Mouse (Mus musculus) hindbrain, postnatal 0 days (tissue): ENCODE results near the gene C1qtnf12. TPM values are rescaled to one million over a fixed set of nuclear protein-coding genes. Genes with fewer than 3 reads are reported as not detected.

ENCODE experiments used
- ATAC-seq: fragments of 200-750 bp; cut with Nextera tagmentation; 2 replicates; pipeline ENCODE4 v1.8.0; 2017; ENCODE audit warnings: mild to moderate bottlenecking, moderate TSS enrichment, moderate library complexity
- DNase-seq: peaks from one replicate; pipeline ENCODE4 v3.0.0-alpha.2; 2015; ENCODE audit warnings: low spot score
- H3K27ac ChIP-seq: fragments of 300-500 bp; sonication (generic); 2 replicates; pipeline ENCODE4 v1.5.1; 2014; ENCODE audit warnings: mild to moderate bottlenecking
- H3K27me3 ChIP-seq: fragments of 300-500 bp; sonication (generic); 2 replicates; pipeline ENCODE4 v1.6.1; 2014; ENCODE audit warnings: low read length, mixed read lengths; ENCODE audit not compliant: insufficient read depth
- H3K36me3 ChIP-seq: fragments of 300-500 bp; sonication (generic); 2 replicates; pipeline ENCODE4 v1.6.1; 2014; ENCODE audit warnings: low read length, mixed read lengths; ENCODE audit not compliant: insufficient read depth
- H3K4me1 ChIP-seq: fragments of 300-500 bp; sonication (generic); 2 replicates; pipeline ENCODE4 v1.6.1; 2014; ENCODE audit warnings: antibody characterized with exemption, low read length, mixed read lengths; ENCODE audit not compliant: insufficient read depth
- H3K4me2 ChIP-seq: fragments of 300-500 bp; sonication (generic); 2 replicates; pipeline ENCODE4 v1.6.1; 2014; ENCODE audit warnings: low read depth, mild to moderate bottlenecking, low read length, moderate library complexity, mixed read lengths
- H3K4me3 ChIP-seq: fragments of 300-500 bp; sonication (generic); 2 replicates; pipeline ENCODE4 v1.5.1; 2014; ENCODE audit warnings: low read length
- H3K9ac ChIP-seq: fragments of 300-500 bp; sonication (generic); replicated peaks from 2 replicates; pipeline ENCODE4 v1.6.1; 2014; ENCODE audit warnings: mild to moderate bottlenecking, low read length, moderate library complexity, mixed read lengths
- H3K9me3 ChIP-seq: fragments of 300-500 bp; sonication (generic); 2 replicates; pipeline ENCODE4 v1.6.1; 2016; ENCODE audit warnings: low read length, mixed read lengths
- CTCF ChIP-seq: IDR thresholded peaks from 2 replicates; pipeline ENCODE4 v1.5.1; 2016; ENCODE audit warnings: antibody characterized with exemption, control low read depth, low read depth
- WGBS: fragments of 180-500 bp; shearing (Covaris S2); extraction: QIAGEN DNeasy Blood & Tissue Kit; methylation state at CpG from one replicate; pipeline ENCODE4 v1.1.7; 2014; 5-methylcytosine and 5-hydroxymethylcytosine counted together
- polyA plus RNA-seq: library from polyadenylated mRNA; unstranded; fragments of >200 nt; fragmentation: Nextera tagmentation; extraction: Ambion mirVana; gene quantifications from 2 replicates; pipeline ENCODE4 v1.2.1, GENCODE M21; 2015
- total RNA-seq: library from RNA; depleted of rRNA; stranded (reverse); fragments of >200 nt; gene quantifications from 2 replicates; pipeline ENCODE4 v1.2.3, GENCODE M21; 2014; rRNA removed

C1qtnf12 gene
- total and polyA plus RNA-seq, 2 experiments from 2014 or later, result 22.8 to 35.2 TPM

DNA sequence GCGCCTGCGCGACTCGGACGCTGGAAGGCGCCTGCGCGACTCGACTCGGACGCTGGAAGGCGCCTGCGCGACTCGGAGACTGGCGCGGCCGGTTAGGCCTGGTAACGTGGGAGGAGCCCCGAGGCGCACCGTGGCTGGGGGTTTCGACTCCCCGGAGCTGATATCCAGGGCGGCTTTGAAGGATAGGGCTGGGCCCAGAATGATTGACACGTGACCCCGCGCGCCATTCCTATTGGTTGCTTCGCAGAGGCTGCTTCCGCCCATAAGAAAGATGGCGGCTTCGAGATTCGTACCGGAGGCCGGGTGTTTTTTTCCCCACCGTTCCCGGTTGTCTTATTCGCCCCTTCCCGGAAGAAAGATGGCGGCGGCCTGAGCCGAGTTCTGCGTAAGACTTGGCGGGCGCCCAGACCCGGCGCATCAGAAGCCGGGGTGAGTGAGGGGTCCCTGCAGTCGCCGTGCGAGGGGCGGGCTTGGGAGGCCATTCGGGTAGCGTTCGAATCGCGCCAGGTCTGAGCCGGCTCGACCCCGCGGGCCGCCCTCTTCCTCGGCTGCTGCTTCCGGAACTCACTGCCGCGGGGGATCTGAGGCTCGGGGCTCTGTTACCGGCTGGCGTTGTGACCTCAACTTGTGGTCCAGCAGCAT lies 30.9 kb downstream of the C1qtnf12 start:
- H3K9ac ChIP-seq, result peak overlapping the region; percentile 67
- peak overlapping the region; percentile 82 for H3K4me3 ChIP-seq
- no peaks in the 10 kb centered on the region for H3K9me3 ChIP-seq
- H3K36me3 ChIP-seq, result peaks cover 18% of the 10 kb centered on the region
- ATAC-seq, result peak; percentile 88
- peak overlapping the region; percentile 69 for H3K4me2 ChIP-seq
- no peaks in the 10 kb centered on the region for H3K27me3 ChIP-seq
- peak overlapping the region; percentile 95 for H3K27ac ChIP-seq
- TF ChIP-seq CTCF, result peak; percentile 29; the same call in 1 of the 2 replicates
- peak; percentile 98 for DNase-seq
- 0% methylated on average over 70 of the region's 70 CpGs for WGBS
- H3K4me1 ChIP-seq, result peaks cover 9% of the 10 kb centered on the region

DNA sequence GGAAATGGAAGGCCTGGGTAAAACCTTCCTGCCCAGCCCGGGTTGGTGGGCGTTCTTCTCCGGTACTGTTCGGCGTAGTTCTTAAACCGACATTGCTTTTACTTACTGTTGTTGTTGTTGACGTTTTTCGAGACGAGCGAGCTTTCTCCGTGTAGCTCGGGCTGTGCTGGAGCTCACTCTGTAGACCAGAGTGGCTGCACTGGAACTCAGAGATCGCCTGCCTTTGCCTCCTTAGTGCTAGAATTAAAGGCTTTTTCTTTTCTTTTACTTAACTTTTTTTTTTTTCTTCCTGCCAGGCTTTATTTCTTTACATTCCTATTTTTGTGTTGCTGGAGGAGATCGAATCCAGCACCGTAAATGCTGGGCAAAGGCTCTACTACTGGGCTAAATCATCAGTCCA lies 31.5 kb downstream of the C1qtnf12 start:
- no peak for ATAC-seq
- peak overlapping the region; percentile 67 for H3K9ac ChIP-seq
- no peaks in the 10 kb centered on the region for H3K27me3 ChIP-seq
- peak overlapping the region; percentile 95 for H3K27ac ChIP-seq
- H3K9me3 ChIP-seq, result no peaks in the 10 kb centered on the region
- H3K36me3 ChIP-seq, result peaks cover 19% of the 10 kb centered on the region
- WGBS, result 5% methylated on average over 15 of the region's 15 CpGs
- TF ChIP-seq CTCF, result no peak
- peak overlapping the region; percentile 82 for H3K4me3 ChIP-seq
- peak overlapping the region; percentile 69 for H3K4me2 ChIP-seq
- H3K4me1 ChIP-seq, result peaks cover 9% of the 10 kb centered on the region
- no peak for DNase-seq

DNA sequence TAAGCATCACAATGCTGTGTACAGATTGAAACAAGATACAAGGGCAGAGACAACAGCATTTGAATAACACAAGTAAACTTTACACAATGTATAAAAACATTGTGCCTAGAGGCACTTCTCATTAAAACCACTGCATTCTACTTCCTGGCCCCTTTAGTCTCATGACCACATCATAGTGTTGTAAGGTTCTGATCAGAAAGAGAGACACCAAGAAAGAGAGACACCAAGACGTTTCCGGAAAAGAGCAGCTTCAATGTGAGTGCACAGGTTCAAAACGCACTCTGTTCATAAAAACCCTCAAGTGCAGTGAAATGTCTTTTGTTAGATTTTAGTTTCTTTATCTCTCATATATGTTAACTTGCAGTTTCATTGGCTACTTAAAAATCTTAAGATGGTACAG lies 42.0 kb downstream of the C1qtnf12 start:
- H3K4me1 ChIP-seq, result no peaks in the 10 kb centered on the region
- ATAC-seq, result no peak
- no peak overlapping the region for H3K4me2 ChIP-seq
- H3K36me3 ChIP-seq, result peaks cover 73% of the 10 kb centered on the region
- H3K27me3 ChIP-seq, result no peaks in the 10 kb centered on the region
- no peak overlapping the region for H3K9ac ChIP-seq
- H3K9me3 ChIP-seq, result no peaks in the 10 kb centered on the region
- no peak overlapping the region for H3K27ac ChIP-seq
- H3K4me3 ChIP-seq, result no peak overlapping the region
- 97% methylated on average over 3 of the region's 3 CpGs for WGBS
- no peak for TF ChIP-seq CTCF
- DNase-seq, result no peak

DNA sequence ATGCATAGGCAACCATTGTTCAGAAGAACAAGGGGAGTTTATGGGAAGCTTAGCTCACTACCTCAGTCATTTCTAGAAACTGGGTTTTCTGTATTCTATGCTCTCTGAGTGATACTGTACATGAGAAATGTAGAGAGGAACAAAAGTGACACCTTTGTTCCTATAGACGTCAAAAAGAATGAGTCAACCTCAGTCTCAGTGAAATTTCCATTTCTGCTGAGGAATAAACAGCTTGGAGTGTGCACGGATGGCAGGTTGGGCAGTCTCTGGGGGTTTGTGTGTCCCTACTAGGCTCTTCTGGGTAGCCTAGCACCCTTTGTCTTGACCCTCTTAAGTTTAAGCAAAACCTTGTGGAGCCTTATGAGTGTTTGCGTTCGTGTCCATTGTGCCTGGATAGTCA lies 46.3 kb downstream of the C1qtnf12 start:
- no peaks in the 10 kb centered on the region for H3K9me3 ChIP-seq
- no peak overlapping the region for H3K4me3 ChIP-seq
- DNase-seq (no peak), ATAC-seq (no peak)
- no peak overlapping the region for H3K9ac ChIP-seq
- WGBS, result 98% methylated on average over 4 of the region's 4 CpGs
- no peaks in the 10 kb centered on the region for H3K4me1 ChIP-seq
- no peak overlapping the region for H3K4me2 ChIP-seq
- peaks cover 70% of the 10 kb centered on the region for H3K36me3 ChIP-seq
- H3K27me3 ChIP-seq, result no peaks in the 10 kb centered on the region
- H3K27ac ChIP-seq, result no peak overlapping the region
- no peak for TF ChIP-seq CTCF

DNA sequence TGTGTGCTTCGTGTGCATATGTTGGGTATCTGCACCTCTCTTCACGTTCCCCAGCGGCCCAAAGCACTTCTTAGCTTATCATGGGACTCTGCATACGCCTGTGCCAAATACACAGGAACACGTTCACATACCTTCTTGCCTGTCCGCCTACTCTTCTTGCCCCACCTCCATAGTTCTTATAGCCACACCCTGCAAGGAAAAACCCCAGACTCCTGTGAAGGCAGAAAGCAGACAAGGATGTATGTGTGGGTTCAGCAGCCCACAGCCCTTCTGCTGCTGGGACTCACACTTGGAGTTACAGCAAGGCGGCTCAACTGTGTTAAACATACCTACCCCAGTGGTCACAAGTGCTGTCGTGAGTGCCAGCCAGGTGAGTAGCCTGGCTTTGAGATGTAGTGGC lies 51.5 kb downstream of the C1qtnf12 start, which contains the start of gene Tnfrsf4:
Gene Tnfrsf4, plus strand, starts transcription at position 207 of the 400 bp plus-strand sequence.
- WGBS, result 89% methylated on average over 8 of the region's 8 CpGs
- no peak for TF ChIP-seq CTCF
- peaks cover 38% of the 10 kb centered on the region for H3K36me3 ChIP-seq

DNA sequence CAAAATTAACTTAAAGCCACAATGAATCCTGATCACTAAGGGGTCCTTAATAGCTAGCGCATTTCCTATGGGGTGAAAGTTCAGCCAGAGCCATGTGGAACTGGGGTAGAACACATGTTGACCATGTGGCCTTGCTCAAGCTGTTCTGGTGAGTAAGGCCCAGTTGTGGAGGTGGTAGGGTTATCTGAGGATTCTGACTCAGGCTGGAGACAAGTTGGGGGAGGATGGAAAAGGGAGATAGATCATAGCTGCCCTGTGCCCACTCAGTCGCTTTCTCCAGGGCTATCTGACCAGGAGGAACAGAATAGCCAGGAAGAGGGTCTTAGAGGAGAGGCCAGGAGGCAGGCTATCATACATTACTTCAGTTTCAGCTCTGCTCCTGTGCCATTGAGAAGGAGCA lies 52.3 kb downstream of the C1qtnf12 start:
- Histone ChIP-seq H3K27me3 (no peaks in the 10 kb centered on the region), H3K36me3 (peaks cover 30% of the 10 kb centered on the region), H3K4me2 (no peak overlapping the region), H3K27ac (no peak overlapping the region), H3K9me3 (no peaks in the 10 kb centered on the region), H3K4me3 (no peak overlapping the region), H3K9ac (no peak overlapping the region), H3K4me1 (no peaks in the 10 kb centered on the region)
- ATAC-seq (no peak), DNase-seq (no peak)
- 94% methylated on average over 2 of the region's 2 CpGs for WGBS
- TF ChIP-seq CTCF, result no peak

More for the DNA sequence above, 51.5 kb downstream of the C1qtnf12 start, which contains the start of gene Tnfrsf4:
- no peak for ATAC-seq
- no peak within 1 kb of the TSS for H3K27ac ChIP-seq
- no peak within 1 kb of the TSS for H3K9ac ChIP-seq
- no peaks in the 10 kb centered on the region for H3K4me1 ChIP-seq
- no peaks in the 10 kb centered on the region for H3K9me3 ChIP-seq
- no peak within 1 kb of the TSS for H3K4me3 ChIP-seq
- no peak for DNase-seq
- H3K27me3 ChIP-seq, result no peaks in the 10 kb centered on the region
- no peak within 1 kb of the TSS for H3K4me2 ChIP-seq

Other genes starting within 250 kb of the C1qtnf12 start
- 73.3 and 82.2 TPM in 2 replicates for gene Tmem240, start 227.5 kb upstream of the C1qtnf12 start, total RNA-seq
- 31.0 and 33.6 TPM in 2 replicates for gene Tmem240, start 227.5 kb upstream of the C1qtnf12 start, polyA plus RNA-seq
- gene Atad3a, start 201.2 kb upstream of the C1qtnf12 start, total RNA-seq, result 65.7 and 83.4 TPM in 2 replicates
- gene Atad3a, start 201.2 kb upstream of the C1qtnf12 start, polyA plus RNA-seq, result 68.8 and 72.2 TPM in 2 replicates
- 43.3 and 55.5 TPM in 2 replicates for gene Vwa1, start 187.6 kb upstream of the C1qtnf12 start, total RNA-seq
- 27.8 and 29.4 TPM in 2 replicates for gene Vwa1, start 187.6 kb upstream of the C1qtnf12 start, polyA plus RNA-seq
- gene Tmem88b, start 176.4 kb upstream of the C1qtnf12 start, total RNA-seq, result 0.86 and 2.3 TPM in 2 replicates
- gene Tmem88b, start 176.4 kb upstream of the C1qtnf12 start, polyA plus RNA-seq, result 1.0 and 1.2 TPM in 2 replicates
- not detected in 2 replicates for gene Ankrd65, start 171.9 kb upstream of the C1qtnf12 start, total RNA-seq
- gene Ankrd65, start 171.9 kb upstream of the C1qtnf12 start, polyA plus RNA-seq, result not detected in 2 replicates
- gene Mrpl20, start 159.4 kb upstream of the C1qtnf12 start, total RNA-seq, result 75.4 and 87.5 TPM in 2 replicates
- gene Mrpl20, start 159.4 kb upstream of the C1qtnf12 start, polyA plus RNA-seq, result 303 and 310 TPM in 2 replicates
- gene Ccnl2, start 149.8 kb upstream of the C1qtnf12 start, total RNA-seq, result 57.6 and 80.2 TPM in 2 replicates
- 82.6 and 90.6 TPM in 2 replicates for gene Ccnl2, start 149.8 kb upstream of the C1qtnf12 start, polyA plus RNA-seq
- 110 and 143 TPM in 2 replicates for gene Aurkaip1, start 131.0 kb upstream of the C1qtnf12 start, total RNA-seq
- gene Aurkaip1, start 131.0 kb upstream of the C1qtnf12 start, polyA plus RNA-seq, result 162 and 175 TPM in 2 replicates
- 45.8 and 58.9 TPM in 2 replicates for gene Mxra8, start 122.6 kb upstream of the C1qtnf12 start, total RNA-seq
- 39.4 and 41.6 TPM in 2 replicates for gene Mxra8, start 122.6 kb upstream of the C1qtnf12 start, polyA plus RNA-seq
- gene Dvl1, start 114.9 kb upstream of the C1qtnf12 start, total RNA-seq, result 141 and 166 TPM in 2 replicates
- 16.0 and 16.4 TPM in 2 replicates for gene Dvl1, start 114.9 kb upstream of the C1qtnf12 start, polyA plus RNA-seq
- gene Tas1r3, start 99.0 kb upstream of the C1qtnf12 start, total RNA-seq, result 0.04 and 1.5 TPM in 2 replicates
- 0.13 and 0.23 TPM in 2 replicates for gene Tas1r3, start 99.0 kb upstream of the C1qtnf12 start, polyA plus RNA-seq
- gene Cptp, start 92.9 kb upstream of the C1qtnf12 start, total RNA-seq, result 31.3 and 41.8 TPM in 2 replicates
- gene Cptp, start 92.9 kb upstream of the C1qtnf12 start, polyA plus RNA-seq, result 26.8 and 27.9 TPM in 2 replicates
- gene Ints11, start 92.8 kb upstream of the C1qtnf12 start, total RNA-seq, result 51.3 and 52.1 TPM in 2 replicates
- 49.9 and 52.4 TPM in 2 replicates for gene Ints11, start 92.8 kb upstream of the C1qtnf12 start, polyA plus RNA-seq
- gene Pusl1, start 70.5 kb upstream of the C1qtnf12 start, total RNA-seq, result 73.6 and 109 TPM in 2 replicates
- gene Pusl1, start 70.5 kb upstream of the C1qtnf12 start, polyA plus RNA-seq, result 58.8 and 59.6 TPM in 2 replicates
- gene Acap3, start 70.5 kb upstream of the C1qtnf12 start, total RNA-seq, result 69.5 and 93.5 TPM in 2 replicates
- 52.2 and 56.4 TPM in 2 replicates for gene Acap3, start 70.5 kb upstream of the C1qtnf12 start, polyA plus RNA-seq
- 47.5 and 50.8 TPM in 2 replicates for gene Ube2j2, start 18.5 kb upstream of the C1qtnf12 start, total RNA-seq
- gene Ube2j2, start 18.5 kb upstream of the C1qtnf12 start, polyA plus RNA-seq, result 119 and 126 TPM in 2 replicates
- 48.8 and 56.8 TPM in 2 replicates for gene B3galt6, start 30.3 kb downstream of the C1qtnf12 start, total RNA-seq
- 26.1 and 26.2 TPM in 2 replicates for gene B3galt6, start 30.3 kb downstream of the C1qtnf12 start, polyA plus RNA-seq
- 100 and 121 TPM in 2 replicates for gene Sdf4, start 30.6 kb downstream of the C1qtnf12 start, total RNA-seq
- 122 and 127 TPM in 2 replicates for gene Sdf4, start 30.6 kb downstream of the C1qtnf12 start, polyA plus RNA-seq
- 2.6 TPM in 1 of 2 replicates, not detected in the other for gene Tnfrsf4, start 51.5 kb downstream of the C1qtnf12 start, total RNA-seq
- gene Tnfrsf4, start 51.5 kb downstream of the C1qtnf12 start, polyA plus RNA-seq, result 0.47 and 0.49 TPM in 2 replicates
- 0.16 TPM in 1 of 2 replicates, not detected in the other for gene Tnfrsf18, start 63.8 kb downstream of the C1qtnf12 start, total RNA-seq
- 1.4 and 1.6 TPM in 2 replicates for gene Tnfrsf18, start 63.8 kb downstream of the C1qtnf12 start, polyA plus RNA-seq
- 0.26 TPM in 1 of 2 replicates, not detected in the other for gene Ttll10, start 97.1 kb downstream of the C1qtnf12 start, total RNA-seq
- 0.08 TPM in 1 of 2 replicates, not detected in the other for gene Ttll10, start 97.1 kb downstream of the C1qtnf12 start, polyA plus RNA-seq
- 24.0 and 32.8 TPM in 2 replicates for gene 9430015G10Rik, start 147.7 kb downstream of the C1qtnf12 start, total RNA-seq
- 21.0 and 22.3 TPM in 2 replicates for gene 9430015G10Rik, start 147.7 kb downstream of the C1qtnf12 start, polyA plus RNA-seq
- gene Rnf223, start 168.2 kb downstream of the C1qtnf12 start, total RNA-seq, result 0.50 and 0.73 TPM in 2 replicates
- 0.25 and 0.31 TPM in 2 replicates for gene Rnf223, start 168.2 kb downstream of the C1qtnf12 start, polyA plus RNA-seq
- gene Agrn, start 235.2 kb downstream of the C1qtnf12 start, total RNA-seq, result 273 and 295 TPM in 2 replicates
- 58.6 and 63.0 TPM in 2 replicates for gene Agrn, start 235.2 kb downstream of the C1qtnf12 start, polyA plus RNA-seq
- gene Isg15, start 238.5 kb downstream of the C1qtnf12 start, total RNA-seq, result 1.6 and 3.2 TPM in 2 replicates
- gene Isg15, start 238.5 kb downstream of the C1qtnf12 start, polyA plus RNA-seq, result 4.5 and 5.2 TPM in 2 replicates
- gene AW011738, start 241.0 kb downstream of the C1qtnf12 start, total RNA-seq, result 4.6 and 5.0 TPM in 2 replicates
- gene AW011738, start 241.0 kb downstream of the C1qtnf12 start, polyA plus RNA-seq, result 3.7 and 4.0 TPM in 2 replicates